Mouse (Mus musculus): ENCODE measurements at regions not wholly inside any gene's neighbourhood (a gene's known extent, or its start where the extent isn't known, plus 50 kb on each side); places are given as distances from the start of the nearest gene placed in this dataset.

DNA sequence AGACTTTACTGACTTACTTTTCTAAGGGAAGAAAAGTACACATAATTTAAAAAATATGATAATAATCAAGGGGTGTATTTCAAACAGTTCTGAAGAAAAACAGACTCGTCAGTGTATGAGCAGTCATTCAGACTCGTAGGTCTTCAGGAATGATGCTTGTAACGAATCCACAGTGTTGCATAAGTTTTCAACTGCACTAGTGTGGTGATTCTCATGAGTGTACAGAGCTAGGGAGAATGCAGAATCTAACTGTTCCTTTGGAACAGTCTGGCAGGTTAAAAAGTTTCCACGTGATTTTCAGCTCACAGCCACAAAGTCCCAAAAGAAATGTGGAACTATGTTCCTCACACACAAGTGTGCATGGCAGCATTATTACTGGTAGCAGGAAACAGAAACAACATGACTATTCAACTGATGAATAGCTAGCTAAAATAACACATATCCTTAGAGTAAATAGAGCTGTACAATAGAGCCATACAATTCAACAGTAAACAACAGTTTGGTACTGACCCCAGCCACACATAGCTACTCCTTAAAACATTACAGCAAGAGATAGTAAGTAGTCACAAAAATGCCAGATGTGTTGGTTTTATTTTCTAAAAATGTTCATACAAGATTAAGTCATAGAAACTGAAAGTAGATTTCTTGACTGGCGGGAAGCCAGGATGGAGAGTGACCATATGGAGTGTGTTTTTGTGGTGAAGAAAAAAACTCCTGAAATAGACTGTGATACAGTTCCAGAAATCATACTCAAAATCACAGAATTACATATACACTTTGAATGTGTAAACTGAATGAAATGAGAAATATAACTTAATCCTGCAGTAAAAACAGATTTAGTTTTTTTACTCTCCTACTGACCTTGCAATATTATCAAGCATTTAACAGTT is 713.1 kb downstream of the Epha7 start:
- no peak for DNase-seq (ENCODE audit: low spot score in 2 of 2)
